Mouse (Mus musculus) limb, embryonic 13.5 days (tissue): Measurements from ENCODE around the gene Rex1bd. TPM values are rescaled to one million over a fixed set of nuclear protein-coding genes. Genes with fewer than 3 reads are reported as not detected.
A peak's percentile ranks its signal among the peaks of the same experiment; 100 is the strongest.

Experiments used
- ATAC-seq: fragments of 200-750 bp; cut with Nextera tagmentation; 2 replicates; pipeline ENCODE4 v1.8.0; 2017; ENCODE audit warnings: low read depth, moderate number of reproducible peaks, moderate TSS enrichment; ENCODE audit not compliant: low FRiP score
- H3K27ac ChIP-seq: fragments of 300-500 bp; sonication (generic); 2 replicates; pipeline ENCODE4 v1.5.1; 2015; ENCODE audit warnings: inconsistent platforms, mild to moderate bottlenecking, moderate library complexity
- H3K27me3 ChIP-seq: fragments of 300-500 bp; sonication (generic); 2 replicates; pipeline ENCODE4 v1.6.1; 2015; ENCODE audit warnings: mild to moderate bottlenecking, inconsistent platforms
- H3K36me3 ChIP-seq: fragments of 300-500 bp; sonication (generic); 2 replicates; pipeline ENCODE4 v1.6.1; 2015; ENCODE audit warnings: inconsistent platforms, mild to moderate bottlenecking, moderate library complexity
- H3K4me1 ChIP-seq: fragments of 300-500 bp; sonication (generic); 2 replicates; pipeline ENCODE4 v1.6.1; 2015; ENCODE audit warnings: inconsistent platforms
- H3K4me2 ChIP-seq: fragments of 300-500 bp; sonication (generic); replicated peaks from 2 replicates; pipeline ENCODE4 v1.6.1; 2015; ENCODE audit warnings: inconsistent platforms, mild to moderate bottlenecking, moderate library complexity
- H3K4me3 ChIP-seq: fragments of 300-500 bp; sonication (generic); 2 replicates; pipeline ENCODE4 v1.5.1; 2015; ENCODE audit warnings: moderate library complexity, mild to moderate bottlenecking, inconsistent platforms
- H3K9ac ChIP-seq: fragments of 300-500 bp; sonication (generic); 2 replicates; pipeline ENCODE4 v1.6.1; 2015; ENCODE audit warnings: mild to moderate bottlenecking, inconsistent platforms
- H3K9me3 ChIP-seq: fragments of 300-500 bp; sonication (generic); 2 replicates; pipeline ENCODE4 v1.6.1; 2016; ENCODE audit warnings: inconsistent platforms
- WGBS: fragments of 180-500 bp; shearing (Covaris S2); methylation state at CpG from one replicate; pipeline ENCODE4 v1.1.7; 2015; 5-methylcytosine and 5-hydroxymethylcytosine counted together
- polyA plus RNA-seq: library from polyadenylated mRNA; unstranded; fragments of >200 nt; fragmentation: Nextera tagmentation; extraction: Ambion mirVana; gene quantifications from 2 replicates; pipeline ENCODE4 v1.2.1, GENCODE M21; 2015

Gene Rex1bd
- polyA plus RNA-seq, 1 experiment from 2014 or later = 139 TPM

- peak overlapping the region; percentile 63 for H3K4me3 ChIP-seq
- peak overlapping the region; percentile 95 for H3K4me2 ChIP-seq
- peak overlapping the region; percentile 79 for H3K9ac ChIP-seq
- peaks cover 27% of the 10 kb centered on the region for H3K4me1 ChIP-seq
- H3K9me3 ChIP-seq = no peaks in the 10 kb centered on the region
- H3K27me3 ChIP-seq = no peaks in the 10 kb centered on the region
- WGBS = 8% methylated on average over 4 of the region's 4 CpGs
- peak overlapping the region; percentile 89 for H3K27ac ChIP-seq
- no peak for ATAC-seq
- H3K36me3 ChIP-seq = peaks cover 32% of the 10 kb centered on the region
Observed at GRCm38 (mm10) chr8:70540013-70540506, 33.5 kb upstream of the Rex1bd start.

- Histone ChIP-seq H3K9me3 (no peaks in the 10 kb centered on the region), H3K27me3 (no peaks in the 10 kb centered on the region), H3K9ac (peak within 1 kb of the TSS; percentile 79), H3K4me3 (peak within 1 kb of the TSS; percentile 63), H3K4me1 (peaks cover 27% of the 10 kb centered on the region), H3K4me2 (peak within 1 kb of the TSS; percentile 95), H3K27ac (peak within 1 kb of the TSS; percentile 89), H3K36me3 (peaks cover 34% of the 10 kb centered on the region)
- WGBS = under 1% methylated on average over 57 of the region's 58 CpGs
- ATAC-seq = peak; percentile 92
Observed at GRCm38 (mm10) chr8:70539077-70539813, 32.7 kb upstream of the Rex1bd start, which contains the start of gene Ell. TSS of gene Ell (plus strand) at chr8:70539457.

- Histone ChIP-seq H3K4me2 (peak overlapping the region; percentile 95), H3K9ac (peak overlapping the region; percentile 79), H3K27me3 (no peaks in the 10 kb centered on the region), H3K4me3 (peak overlapping the region; percentile 63), H3K27ac (peak overlapping the region; percentile 89), H3K36me3 (peaks cover 40% of the 10 kb centered on the region), H3K4me1 (peaks cover 27% of the 10 kb centered on the region), H3K9me3 (no peaks in the 10 kb centered on the region)
- peak; percentile 76 for ATAC-seq
- under 1% methylated on average over 32 of the region's 32 CpGs for WGBS
Observed at GRCm38 (mm10) chr8:70538633-70539076, 32.1 kb upstream of the Rex1bd start.

GRCm38 (mm10) chr8:70538024-70538579, 31.6 kb upstream of the Rex1bd start:
- Histone ChIP-seq H3K27ac (peak overlapping the region; percentile 89), H3K36me3 (peaks cover 45% of the 10 kb centered on the region), H3K9ac (peak overlapping the region; percentile 64), H3K4me1 (peaks cover 27% of the 10 kb centered on the region), H3K4me2 (peak overlapping the region; percentile 95), H3K4me3 (peak overlapping the region; percentile 63), H3K9me3 (no peaks in the 10 kb centered on the region), H3K27me3 (no peaks in the 10 kb centered on the region)
- WGBS = 12% methylated on average over 24 of the region's 24 CpGs
- no peak for ATAC-seq

GRCm38 (mm10) chr8:70535701-70536100, 29.1 kb upstream of the Rex1bd start:
- H3K4me3 ChIP-seq = no peak overlapping the region
- WGBS = 85% methylated on average over 2 of the region's 2 CpGs
- no peak overlapping the region for H3K9ac ChIP-seq
- H3K4me2 ChIP-seq = no peak overlapping the region
- no peak for ATAC-seq
- H3K36me3 ChIP-seq = peaks cover 69% of the 10 kb centered on the region
- H3K4me1 ChIP-seq = peaks cover 14% of the 10 kb centered on the region
- H3K27ac ChIP-seq = no peak overlapping the region
- H3K27me3 ChIP-seq = no peaks in the 10 kb centered on the region
- no peaks in the 10 kb centered on the region for H3K9me3 ChIP-seq

- Histone ChIP-seq H3K4me1 (peaks cover 10% of the 10 kb centered on the region), H3K9me3 (no peaks in the 10 kb centered on the region), H3K4me2 (no peak overlapping the region), H3K9ac (no peak overlapping the region), H3K36me3 (peaks cover 73% of the 10 kb centered on the region), H3K4me3 (no peak overlapping the region), H3K27me3 (no peaks in the 10 kb centered on the region), H3K27ac (no peak overlapping the region)
- WGBS = 94% methylated on average over 3 of the region's 3 CpGs
- no peak for ATAC-seq
Observed at GRCm38 (mm10) chr8:70535221-70535620, 28.7 kb upstream of the Rex1bd start.

GRCm38 (mm10) chr8:70534281-70534680, 27.7 kb upstream of the Rex1bd start:
- H3K4me2 ChIP-seq = no peak overlapping the region
- no peak overlapping the region for H3K4me3 ChIP-seq
- H3K27me3 ChIP-seq = no peaks in the 10 kb centered on the region
- no peak overlapping the region for H3K9ac ChIP-seq
- no peak overlapping the region for H3K27ac ChIP-seq
- H3K4me1 ChIP-seq = peaks cover 9% of the 10 kb centered on the region
- no peak for ATAC-seq
- peaks cover 83% of the 10 kb centered on the region for H3K36me3 ChIP-seq
- no peaks in the 10 kb centered on the region for H3K9me3 ChIP-seq
- 93% methylated on average over 12 of the region's 12 CpGs for WGBS

GRCm38 (mm10) chr8:70530314-70530713, 23.8 kb upstream of the Rex1bd start:
- Histone ChIP-seq H3K36me3 (peaks cover 61% of the 10 kb centered on the region), H3K4me3 (no peak overlapping the region), H3K27me3 (no peaks in the 10 kb centered on the region), H3K4me2 (no peak overlapping the region), H3K4me1 (peaks cover 24% of the 10 kb centered on the region), H3K27ac (no peak overlapping the region), H3K9ac (0 out of 2 replicates have a peak overlapping the region, but pooled peaks have one; percentile 8), H3K9me3 (no peaks in the 10 kb centered on the region)
- WGBS = 87% methylated on average over 2 of the region's 2 CpGs
- no peak for ATAC-seq

- peaks cover 55% of the 10 kb centered on the region for H3K36me3 ChIP-seq
- H3K4me1 ChIP-seq = peaks cover 24% of the 10 kb centered on the region
- no peaks in the 10 kb centered on the region for H3K27me3 ChIP-seq
- H3K9me3 ChIP-seq = no peaks in the 10 kb centered on the region
- no peak overlapping the region for H3K4me3 ChIP-seq
- H3K4me2 ChIP-seq = no peak overlapping the region
- ATAC-seq = no peak
- WGBS = 96% methylated on average over 3 of the region's 3 CpGs
- H3K27ac ChIP-seq = no peak overlapping the region
- H3K9ac ChIP-seq = no peak overlapping the region
Observed at GRCm38 (mm10) chr8:70529741-70530161, 23.2 kb upstream of the Rex1bd start.

GRCm38 (mm10) chr8:70529299-70529698, 22.7 kb upstream of the Rex1bd start:
- Histone ChIP-seq H3K4me2 (no peak overlapping the region; the same call in 1 of the 2 replicates), H3K4me3 (no peak overlapping the region), H3K9ac (0 out of 2 replicates have a peak overlapping the region, but pooled peaks have one; percentile 15), H3K9me3 (no peaks in the 10 kb centered on the region), H3K27me3 (no peaks in the 10 kb centered on the region), H3K4me1 (peaks cover 24% of the 10 kb centered on the region), H3K36me3 (peaks cover 51% of the 10 kb centered on the region), H3K27ac (no peak overlapping the region)
- ATAC-seq = no peak
- WGBS = 79% methylated on average over 5 of the region's 5 CpGs

- WGBS = 31% methylated on average over 13 of the region's 13 CpGs
- Histone ChIP-seq H3K9ac (peak overlapping the region; percentile 93), H3K27me3 (no peaks in the 10 kb centered on the region), H3K9me3 (no peaks in the 10 kb centered on the region), H3K4me1 (peaks cover 27% of the 10 kb centered on the region), H3K4me2 (peak overlapping the region; percentile 88), H3K27ac (peak overlapping the region; percentile 85), H3K36me3 (peaks cover 41% of the 10 kb centered on the region), H3K4me3 (peak overlapping the region; percentile 74)
- ATAC-seq = no peak
Observed at GRCm38 (mm10) chr8:70528182-70528797, 21.7 kb upstream of the Rex1bd start.
